Mouse (Mus musculus) gastrocnemius, adult 18-20 months (tissue): ENCODE measurements around the gene Tiprl. TPM values are rescaled to one million over a fixed set of nuclear protein-coding genes. Genes with fewer than 3 reads are reported as not detected.

Experiments used
- DNase-seq: peaks from one replicate; pipeline ENCODE4 v3.0.0; 2021; ENCODE audit warnings: low spot score
- total RNA-seq, 2 experiments: library from RNA; stranded (reverse); gene quantifications; 2 replicates each; pipeline ENCODE4 v1.2.3; 2021

Gene Tiprl
- total RNA-seq, 2 experiments from 2014 or later: 17.1 to 20.7 TPM

- no peak for DNase-seq
Observed at GRCm38 (mm10) chr1:165179321-165179720, 57.5 kb downstream of the Tiprl start.

DNA sequence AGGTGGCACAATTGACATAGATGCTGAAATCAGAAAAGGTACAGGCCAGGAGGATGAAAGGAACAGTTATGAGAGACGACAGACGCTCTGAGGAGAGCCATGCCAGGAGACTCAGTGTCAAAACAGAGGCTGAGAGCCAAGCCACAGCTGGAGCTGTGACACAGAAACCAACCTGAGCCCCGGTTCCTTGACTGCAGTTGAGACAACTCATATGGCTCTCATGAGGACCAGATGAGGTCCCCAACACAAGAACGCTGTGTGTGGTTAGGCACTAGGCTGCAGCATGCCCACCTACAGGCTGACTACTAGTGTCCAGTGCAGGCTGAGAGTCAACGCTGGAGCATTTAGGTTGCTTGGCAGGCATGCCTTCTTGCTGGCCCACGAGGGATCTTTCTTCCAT, 58.7 kb downstream of the Tiprl start:
- DNase-seq: no peak

DNA sequence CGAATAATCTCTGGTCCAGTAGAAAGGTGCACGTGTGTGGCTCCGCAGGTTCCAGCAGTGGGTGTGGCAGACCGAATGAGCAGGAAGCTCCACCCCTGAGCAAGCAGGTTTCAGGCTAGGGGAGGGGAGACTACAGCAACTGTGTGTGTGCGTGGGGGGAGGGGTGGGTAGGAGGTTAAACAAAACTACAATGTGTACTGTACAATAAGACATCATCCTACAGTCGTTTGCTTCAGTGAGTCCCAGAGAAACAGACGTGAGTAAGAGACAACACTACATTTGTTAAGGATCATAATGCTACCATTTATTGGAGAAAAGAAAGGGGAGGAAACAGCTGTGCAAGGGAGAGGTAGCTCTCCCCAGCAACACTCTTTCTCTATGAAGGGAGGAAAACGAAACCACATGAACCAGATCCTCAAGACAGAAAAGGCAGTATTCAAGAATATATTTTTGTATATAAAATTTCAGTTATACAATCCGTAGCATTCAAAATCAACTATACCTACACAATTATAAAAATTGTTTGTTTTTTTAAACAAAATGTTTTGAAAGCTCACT, 62.7 kb downstream of the Tiprl start:
- DNase-seq: no peak

GRCm38 (mm10) chr1:165171277-165171676, 65.5 kb downstream of the Tiprl start:
- DNase-seq: no peak

DNA sequence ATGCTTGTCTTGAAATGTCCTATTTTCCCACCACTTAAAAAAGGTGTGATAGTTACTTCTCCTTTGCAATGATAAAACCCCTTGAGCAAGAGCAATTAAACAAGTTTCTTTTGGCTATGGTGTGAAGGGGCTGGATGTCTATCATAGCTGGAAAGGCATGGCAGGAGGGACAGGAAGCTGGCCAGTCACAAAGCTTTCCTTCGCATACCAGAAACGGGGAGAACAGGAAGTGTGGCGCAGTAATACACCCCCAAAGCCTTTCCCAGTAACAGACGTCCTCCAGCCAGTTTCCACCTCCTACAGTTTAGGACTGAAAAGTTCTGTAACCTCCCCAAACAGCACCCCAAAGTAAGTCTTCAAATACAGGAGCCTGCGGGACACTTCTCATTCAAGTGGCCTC, 66.6 kb downstream of the Tiprl start:
- no peak for DNase-seq

GRCm38 (mm10) chr1:165169462-165169861, 67.3 kb downstream of the Tiprl start:
- DNase-seq: no peak

DNA sequence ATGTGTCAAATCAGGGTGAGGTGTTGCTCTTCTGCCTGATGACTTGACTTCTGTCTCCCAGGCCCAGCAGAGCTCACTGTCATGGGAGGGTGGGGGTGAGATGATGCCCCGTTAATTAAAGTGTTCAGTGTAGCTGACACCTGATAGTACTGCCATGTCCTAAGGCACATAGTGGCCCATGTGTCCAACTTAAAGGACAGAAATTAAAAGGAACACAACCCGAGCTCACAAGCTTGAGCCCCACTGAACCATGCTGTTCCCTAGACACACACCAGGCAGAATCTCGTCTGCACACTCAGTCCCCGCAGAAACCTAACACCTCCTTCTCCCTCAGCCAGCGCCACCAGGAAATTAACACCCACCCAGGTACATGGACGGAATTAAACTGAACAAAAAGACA, 71.9 kb downstream of the Tiprl start:
- DNase-seq: no peak

Other genes starting within 250 kb of the Tiprl start
- gene Tbx19, start 76.2 kb downstream of the Tiprl start, total RNA-seq: not detected
- 10 to 100 TPM in 1 of 2 experiments, 1 to 10 TPM in 1; 8.9 to 10.1 TPM for gene Sft2d2, start 42.6 kb downstream of the Tiprl start, total RNA-seq
- gene Gpr161, start 58.8 kb upstream of the Tiprl start, total RNA-seq: 1 to 10 TPM in 1 of 2 experiments, under 1 TPM in 1; 0.55 to 1.4 TPM
- gene Dcaf6, start 223.5 kb upstream of the Tiprl start, total RNA-seq: 100 to 1,000 TPM; 277 to 293 TPM
- gene Mpc2, start 223.6 kb upstream of the Tiprl start, total RNA-seq: 100 to 1,000 TPM; 282 to 321 TPM
- gene Adcy10, start 248.2 kb upstream of the Tiprl start, total RNA-seq: not detected